Mouse (Mus musculus) cortical plate, adult 2 months (tissue): ENCODE results near the gene D7Ertd443e.

Experiments used
- CTCF ChIP-seq: fragments of 200-500 bp; IDR thresholded peaks from 2 replicates; pipeline ENCODE4 v1.5.1; 2011; ENCODE audit warnings: mild to moderate bottlenecking, control low read depth, low read length; ENCODE audit not compliant: insufficient read depth; ENCODE audit errors: extremely low read depth
- POLR2A ChIP-seq: fragments of 200-500 bp; IDR thresholded peaks from 2 replicates; pipeline ENCODE4 v1.6.1; 2011; ENCODE audit warnings: mild to moderate bottlenecking, low read length, control low read depth; ENCODE audit not compliant: insufficient read depth; ENCODE audit errors: extremely low read depth

- TF ChIP-seq CTCF (no peak), POLR2A (no peak)
Measured at GRCm38 (mm10) chr7:134362257-134362870, 23.1 kb downstream of the D7Ertd443e start.
